Mouse (Mus musculus) midbrain, embryonic 12.5 days (tissue): ENCODE measurements around the gene Gm13539. TPM values are rescaled to one million over a fixed set of nuclear protein-coding genes. Genes with fewer than 3 reads are reported as not detected.

Source experiments
- ATAC-seq: fragments of 200-750 bp; cut with Nextera tagmentation; 2 replicates; pipeline ENCODE4 v1.8.0; 2017; ENCODE audit warnings: low read depth, moderate TSS enrichment, moderate library complexity; ENCODE audit not compliant: low FRiP score
- H3K27ac ChIP-seq: fragments of 300-500 bp; sonication (generic); replicated peaks from 2 replicates; pipeline ENCODE4 v1.5.1; 2016; ENCODE audit warnings: mild to moderate bottlenecking
- H3K27me3 ChIP-seq: fragments of 300-500 bp; sonication (generic); 2 replicates; pipeline ENCODE4 v1.6.1; 2016; ENCODE audit warnings: mild to moderate bottlenecking
- H3K36me3 ChIP-seq: fragments of 300-500 bp; sonication (generic); 2 replicates; pipeline ENCODE4 v1.6.1; 2016
- H3K4me1 ChIP-seq: fragments of 300-500 bp; sonication (generic); 2 replicates; pipeline ENCODE4 v1.6.1; 2016
- H3K4me2 ChIP-seq: fragments of 300-500 bp; sonication (generic); replicated peaks from 2 replicates; pipeline ENCODE4 v1.6.1; 2016; ENCODE audit warnings: mild to moderate bottlenecking, moderate library complexity
- H3K4me3 ChIP-seq: fragments of 300-500 bp; sonication (generic); 2 replicates; pipeline ENCODE4 v1.5.1; 2016; ENCODE audit warnings: mild to moderate bottlenecking
- H3K9ac ChIP-seq: fragments of 300-500 bp; sonication (generic); replicated peaks from 2 replicates; pipeline ENCODE4 v1.6.1; 2016; ENCODE audit warnings: mild to moderate bottlenecking, moderate library complexity
- H3K9me3 ChIP-seq: fragments of 300-500 bp; sonication (generic); 2 replicates; pipeline ENCODE4 v1.6.1; 2016; ENCODE audit warnings: mild to moderate bottlenecking
- WGBS: fragments of 180-500 bp; shearing (Covaris S2); methylation state at CpG from one replicate; pipeline ENCODE4 v1.1.7; 2016; 5-methylcytosine and 5-hydroxymethylcytosine counted together
- polyA plus RNA-seq: library from polyadenylated mRNA; unstranded; fragments of >200 nt; fragmentation: Nextera tagmentation; extraction: Ambion mirVana; gene quantifications from 2 replicates; pipeline ENCODE4 v1.2.1, GENCODE M21; 2016

Gene Gm13539
- polyA plus RNA-seq, 1 experiment from 2014 or later: not detected

DNA sequence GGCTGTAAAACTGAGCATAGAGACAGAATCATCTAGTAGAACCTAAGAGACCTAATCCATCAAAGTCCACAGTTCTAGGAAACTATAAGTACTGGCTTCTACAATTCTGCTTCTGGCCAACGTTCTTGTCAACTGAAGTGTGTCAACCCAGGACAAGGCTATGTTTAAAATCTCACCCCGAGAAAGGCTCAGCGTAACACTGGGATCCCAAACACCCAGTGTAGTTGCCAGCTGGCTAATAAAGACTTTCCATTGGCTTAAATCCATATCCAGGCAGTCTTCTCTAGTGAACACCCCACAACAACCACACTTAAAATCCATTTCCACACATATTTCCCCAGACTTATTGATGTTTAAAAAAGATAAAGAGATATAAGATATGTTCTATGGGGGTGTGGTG, 48.7 kb downstream of the Gm13539 start:
- no peak for ATAC-seq
- no peaks in the 10 kb centered on the region for H3K36me3 ChIP-seq
- no peak overlapping the region for H3K9ac ChIP-seq
- no peak overlapping the region for H3K4me2 ChIP-seq
- 94% methylated on average over 3 of the region's 3 CpGs for WGBS
- no peak overlapping the region for H3K4me3 ChIP-seq
- H3K9me3 ChIP-seq: no peaks in the 10 kb centered on the region
- no peaks in the 10 kb centered on the region for H3K4me1 ChIP-seq
- no peak overlapping the region for H3K27ac ChIP-seq
- no peaks in the 10 kb centered on the region; the same call in 1 of the 2 replicates for H3K27me3 ChIP-seq

- 52% methylated on average over 5 of the region's 5 CpGs for WGBS
- ATAC-seq: 0 out of 2 replicates have a peak, but pooled peaks have one; percentile 41
- no peak overlapping the region for H3K4me2 ChIP-seq
- H3K9me3 ChIP-seq: no peaks in the 10 kb centered on the region
- H3K4me1 ChIP-seq: no peaks in the 10 kb centered on the region
- H3K9ac ChIP-seq: no peak overlapping the region
- H3K27ac ChIP-seq: no peak overlapping the region
- no peaks in the 10 kb centered on the region; the same call in 1 of the 2 replicates for H3K27me3 ChIP-seq
- H3K36me3 ChIP-seq: no peaks in the 10 kb centered on the region
- no peak overlapping the region for H3K4me3 ChIP-seq
Measured at GRCm38 (mm10) chr2:25836291-25836690, 54.2 kb downstream of the Gm13539 start.

Other genes starting within 250 kb of the Gm13539 start
- gene Traf2, start 235.3 kb upstream of the Gm13539 start, polyA plus RNA-seq: 32.3 and 32.4 TPM in 2 replicates
- gene Edf1, start 224.4 kb upstream of the Gm13539 start, polyA plus RNA-seq: 362 and 366 TPM in 2 replicates
- gene Mamdc4, start 207.4 kb upstream of the Gm13539 start, polyA plus RNA-seq: 5.1 and 7.2 TPM in 2 replicates
- 166 and 173 TPM in 2 replicates for gene Phpt1, start 207.0 kb upstream of the Gm13539 start, polyA plus RNA-seq
- gene Ajm1, start 200.5 kb upstream of the Gm13539 start, polyA plus RNA-seq: 1.8 and 1.9 TPM in 2 replicates
- gene Rabl6, start 173.7 kb upstream of the Gm13539 start, polyA plus RNA-seq: 69.3 and 71.0 TPM in 2 replicates
- gene Ccdc183, start 164.6 kb upstream of the Gm13539 start, polyA plus RNA-seq: 0.20 and 0.36 TPM in 2 replicates
- gene Tmem141, start 160.3 kb upstream of the Gm13539 start, polyA plus RNA-seq: 15.4 and 20.7 TPM in 2 replicates
- 1.6 and 2.2 TPM in 2 replicates for gene Fcna, start 154.2 kb upstream of the Gm13539 start, polyA plus RNA-seq
- gene Lcn8, start 129.1 kb upstream of the Gm13539 start, polyA plus RNA-seq: not detected in 2 replicates
- not detected in 2 replicates for gene Lcn5, start 124.3 kb upstream of the Gm13539 start, polyA plus RNA-seq
- not detected in 2 replicates for gene Lcn6, start 105.5 kb upstream of the Gm13539 start, polyA plus RNA-seq
- not detected in 2 replicates for gene Lcn10, start 99.5 kb upstream of the Gm13539 start, polyA plus RNA-seq
- not detected in 2 replicates for gene Obp2a, start 82.2 kb upstream of the Gm13539 start, polyA plus RNA-seq
- 76.1 and 78.5 TPM in 2 replicates for gene Bmyc, start 75.5 kb upstream of the Gm13539 start, polyA plus RNA-seq
- gene Obp2b, start 45.2 kb upstream of the Gm13539 start, polyA plus RNA-seq: not detected in 2 replicates
- not detected in 2 replicates for gene Lcn3, start 16.7 kb upstream of the Gm13539 start, polyA plus RNA-seq
- not detected in 2 replicates for gene Lcn11, start 5.2 kb upstream of the Gm13539 start, polyA plus RNA-seq
- gene Glt6d1, start 33.6 kb downstream of the Gm13539 start, polyA plus RNA-seq: not detected in 2 replicates
- gene Lcn9, start 40.9 kb downstream of the Gm13539 start, polyA plus RNA-seq: not detected in 2 replicates
- gene Sohlh1, start 65.0 kb downstream of the Gm13539 start, polyA plus RNA-seq: not detected in 2 replicates
- gene Kcnt1, start 81.5 kb downstream of the Gm13539 start, polyA plus RNA-seq: 2.4 TPM in 2 replicates
- 66.4 and 91.9 TPM in 2 replicates for gene Camsap1, start 201.0 kb downstream of the Gm13539 start, polyA plus RNA-seq
- 91.9 and 93.3 TPM in 2 replicates for gene Ubac1, start 239.5 kb downstream of the Gm13539 start, polyA plus RNA-seq